Mouse (Mus musculus) heart, adult 9 months (tissue): ENCODE data around the gene Vmn2r112.
"Not testable (repeated sequence)": the region's sequence is repeated elsewhere in the genome, so short reads cannot be mapped to it uniquely, and the experiment has no call there.

Experiments
- DNase-seq, 2 experiments: peaks; one replicate each; pipeline ENCODE4 v3.0.0; 2022; ENCODE audit warnings: low spot score in 2 of 2

The Vmn2r112 gene

GRCm38 (mm10) chr17:22600651-22601050 lies at the start of gene Vmn2r112:
Gene Vmn2r112, plus strand, starts transcription at chr17:22600951.
- DNase-seq, result not testable (repeated sequence)

DNA sequence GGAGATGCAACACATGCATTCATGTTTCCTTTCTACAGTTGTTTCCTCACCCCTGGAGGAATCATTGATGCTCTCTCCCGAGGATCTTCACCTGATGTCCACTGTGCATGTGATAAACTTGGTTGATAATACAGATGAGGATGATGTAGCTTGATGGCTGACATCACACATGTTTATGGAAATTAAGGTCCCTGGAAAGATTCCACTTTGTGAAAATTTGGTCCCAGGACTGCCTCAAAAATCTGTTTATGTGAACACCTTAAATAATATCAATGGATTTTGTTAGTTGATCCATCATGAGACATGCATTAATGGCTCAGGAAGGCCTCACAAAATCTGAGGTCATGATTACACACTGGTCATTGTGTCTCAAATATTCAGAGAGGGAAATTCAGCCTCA lies 27.4 kb upstream of the Vmn2r112 start, which contains the start of gene Vmn2r111:
Gene Vmn2r111 (minus strand): TSS at position 101 of the 400 bp plus-strand sequence.
- not testable (repeated sequence) for DNase-seq

DNA sequence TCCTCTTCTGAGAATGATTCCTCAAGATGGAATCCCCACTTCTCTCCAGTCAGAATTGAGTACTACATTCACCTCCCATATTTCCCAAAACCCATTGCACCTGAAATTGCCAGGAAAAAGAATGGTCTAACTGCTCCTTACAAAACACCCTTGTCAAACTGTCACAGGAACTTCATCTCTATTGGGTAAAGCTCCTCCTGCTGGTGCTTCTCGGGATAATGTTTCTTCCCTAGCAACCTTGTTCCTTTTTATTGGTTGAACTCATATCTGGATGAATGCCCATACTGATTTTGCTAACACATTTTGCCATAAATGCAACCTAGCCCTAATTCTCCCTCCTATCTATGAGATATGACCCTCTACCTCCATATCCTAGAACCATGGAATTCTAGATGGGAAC lies 29.9 kb downstream of the Vmn2r112 start:
- no peak for DNase-seq
